Mouse (Mus musculus): ENCODE results near the gene Hbq1b. TPM values are rescaled to one million over a fixed set of nuclear protein-coding genes. Genes with fewer than 3 reads are reported as not detected.
"Not testable (repeated sequence)": the region's sequence is repeated elsewhere in the genome, so short reads cannot be mapped to it uniquely, and the experiment has no call there.

The Hbq1b gene
- polyA plus RNA-seq, 1 experiment from 2014 or later: 13.9 TPM

- H3K36me3 ChIP-seq; H3K9me3 ChIP-seq; H3K27ac ChIP-seq; H3K4me1 ChIP-seq; H3K4me3 ChIP-seq; DNase-seq (ENCODE audit: low spot score): not testable (repeated sequence)
- WGBS: no CpG with 5 or more reads among the region's 4 CpGs
- peaks cover 14% of the 10 kb centered on the region for H3K27me3 ChIP-seq (ENCODE audit: insufficient read depth, poor library complexity, severe bottlenecking)
Measured at GRCm38 (mm10) chr11:32296203-32296602, 9.4 kb downstream of the Hbq1b start, which contains the start of gene Hba-a2. Gene Hba-a2, plus strand, starts transcription at chr11:32296489.

- not testable (repeated sequence) for H3K4me1 ChIP-seq, H3K36me3 ChIP-seq, H3K4me3 ChIP-seq, H3K27ac ChIP-seq, H3K9me3 ChIP-seq
- WGBS: 26% methylated on average over 2 of the region's 2 CpGs
- peaks cover 26% of the 10 kb centered on the region for H3K27me3 ChIP-seq (ENCODE audit: insufficient read depth, poor library complexity, severe bottlenecking)
- DNase-seq (ENCODE audit: low spot score): peak; percentile 46
Measured at GRCm38 (mm10) chr11:32297417-32297816, 10.7 kb downstream of the Hbq1b start.

- Histone ChIP-seq H3K27ac (no peak overlapping the region), H3K9me3 (no peaks in the 10 kb centered on the region), H3K4me3 (no peak overlapping the region), H3K27me3 (ENCODE audit: insufficient read depth, poor library complexity, severe bottlenecking) (peaks cover 29% of the 10 kb centered on the region), H3K36me3 (no peaks in the 10 kb centered on the region), H3K4me1 (no peaks in the 10 kb centered on the region)
- no peak for DNase-seq (ENCODE audit: low spot score)
- 86% methylated on average over 1 of the region's 1 CpGs for WGBS
Measured at GRCm38 (mm10) chr11:32297866-32298531, 11.2 kb downstream of the Hbq1b start.

GRCm38 (mm10) chr11:32298532-32298918 lies 11.8 kb downstream of the Hbq1b start:
- DNase-seq (ENCODE audit: low spot score): no peak
- Histone ChIP-seq H3K4me3 (no peak overlapping the region), H3K4me1 (no peaks in the 10 kb centered on the region), H3K9me3 (no peaks in the 10 kb centered on the region), H3K27ac (no peak overlapping the region), H3K27me3 (ENCODE audit: insufficient read depth, poor library complexity, severe bottlenecking) (peaks cover 35% of the 10 kb centered on the region), H3K36me3 (no peaks in the 10 kb centered on the region)
- WGBS: 88% methylated on average over 2 of the region's 2 CpGs

- peak; percentile 77 for DNase-seq (ENCODE audit: low spot score)
- H3K36me3 ChIP-seq, H3K27ac ChIP-seq, H3K4me1 ChIP-seq, H3K9me3 ChIP-seq: not testable (repeated sequence)
- peaks cover 38% of the 10 kb centered on the region for H3K27me3 ChIP-seq (ENCODE audit: insufficient read depth, poor library complexity, severe bottlenecking)
- 4% methylated on average over 16 of the region's 16 CpGs for WGBS
- H3K4me3 ChIP-seq: peak within 1 kb of the TSS; percentile 27; the same call in 1 of the 2 replicates
Measured at GRCm38 (mm10) chr11:32299865-32300264, 13.1 kb downstream of the Hbq1b start, which contains the start of gene Hbq1a. Gene Hbq1a, plus strand, starts transcription at chr11:32300069.

- peaks cover 38% of the 10 kb centered on the region for H3K27me3 ChIP-seq (ENCODE audit: insufficient read depth, poor library complexity, severe bottlenecking)
- no peaks in the 10 kb centered on the region for H3K9me3 ChIP-seq
- WGBS: 45% methylated on average over 17 of the region's 17 CpGs
- H3K4me3 ChIP-seq: peak overlapping the region; percentile 27; the same call in 1 of the 2 replicates
- no peaks in the 10 kb centered on the region for H3K4me1 ChIP-seq
- no peaks in the 10 kb centered on the region for H3K36me3 ChIP-seq
- no peak overlapping the region for H3K27ac ChIP-seq
- no peak for DNase-seq (ENCODE audit: low spot score)
Measured at GRCm38 (mm10) chr11:32300279-32301267, 13.8 kb downstream of the Hbq1b start.

GRCm38 (mm10) chr11:32301506-32301905 lies 14.7 kb downstream of the Hbq1b start:
- DNase-seq (ENCODE audit: low spot score): no peak
- no peaks in the 10 kb centered on the region for H3K4me1 ChIP-seq
- no peaks in the 10 kb centered on the region for H3K36me3 ChIP-seq
- H3K9me3 ChIP-seq: no peaks in the 10 kb centered on the region
- no peak overlapping the region for H3K27ac ChIP-seq
- H3K27me3 ChIP-seq (ENCODE audit: insufficient read depth, poor library complexity, severe bottlenecking): peaks cover 38% of the 10 kb centered on the region
- WGBS: 73% methylated on average over 1 of the region's 1 CpGs
- no peak overlapping the region for H3K4me3 ChIP-seq

- Histone ChIP-seq H3K4me3 (no peak overlapping the region), H3K9me3 (no peaks in the 10 kb centered on the region), H3K27me3 (ENCODE audit: insufficient read depth, poor library complexity, severe bottlenecking) (peaks cover 35% of the 10 kb centered on the region), H3K36me3 (no peaks in the 10 kb centered on the region), H3K4me1 (no peaks in the 10 kb centered on the region; the same call in 1 of the 2 replicates), H3K27ac (no peak overlapping the region)
- no peak for DNase-seq (ENCODE audit: low spot score)
- 38% methylated on average over 2 of the region's 2 CpGs for WGBS
Measured at GRCm38 (mm10) chr11:32302824-32303419, 16.2 kb downstream of the Hbq1b start.

- Histone ChIP-seq H3K9me3 (no peaks in the 10 kb centered on the region), H3K4me1 (no peaks in the 10 kb centered on the region; the same call in 1 of the 2 replicates), H3K27ac (no peak overlapping the region), H3K4me3 (no peak overlapping the region), H3K36me3 (no peaks in the 10 kb centered on the region), H3K27me3 (ENCODE audit: insufficient read depth, poor library complexity, severe bottlenecking) (peaks cover 34% of the 10 kb centered on the region)
- 77% methylated on average over 1 of the region's 1 CpGs for WGBS
- no peak for DNase-seq (ENCODE audit: low spot score)
Measured at GRCm38 (mm10) chr11:32303455-32303854, 16.7 kb downstream of the Hbq1b start.

- Histone ChIP-seq H3K4me1 (peaks cover 3% of the 10 kb centered on the region; the same call in 1 of the 2 replicates), H3K9me3 (no peaks in the 10 kb centered on the region), H3K4me3 (no peak overlapping the region), H3K27me3 (ENCODE audit: insufficient read depth, poor library complexity, severe bottlenecking) (peaks cover 16% of the 10 kb centered on the region), H3K36me3 (no peaks in the 10 kb centered on the region), H3K27ac (no peak overlapping the region)
- no peak for DNase-seq (ENCODE audit: low spot score)
- 77% methylated on average over 1 of the region's 1 CpGs for WGBS
Measured at GRCm38 (mm10) chr11:32307006-32307405, 20.2 kb downstream of the Hbq1b start.

- H3K4me1 ChIP-seq: peaks cover 15% of the 10 kb centered on the region; the same call in 1 of the 2 replicates
- no peak overlapping the region for H3K4me3 ChIP-seq
- H3K9me3 ChIP-seq: no peaks in the 10 kb centered on the region
- H3K36me3 ChIP-seq: no peaks in the 10 kb centered on the region
- H3K27ac ChIP-seq: no peak overlapping the region
- 0 out of 2 replicates have a peak, but pooled peaks cover 2% of the 10 kb centered on the region for H3K27me3 ChIP-seq (ENCODE audit: insufficient read depth, poor library complexity, severe bottlenecking)
- 67% methylated on average over 4 of the region's 4 CpGs for WGBS
- no peak for DNase-seq (ENCODE audit: low spot score)
Measured at GRCm38 (mm10) chr11:32309446-32309845, 22.7 kb downstream of the Hbq1b start.

GRCm38 (mm10) chr11:32309928-32310327 lies 23.2 kb downstream of the Hbq1b start:
- DNase-seq (ENCODE audit: low spot score): no peak
- peaks cover 15% of the 10 kb centered on the region; the same call in 1 of the 2 replicates for H3K4me1 ChIP-seq
- 60% methylated on average over 3 of the region's 3 CpGs for WGBS

More at GRCm38 (mm10) chr11:32309928-32310327, 23.2 kb downstream of the Hbq1b start:
- Histone ChIP-seq H3K27me3 (ENCODE audit: insufficient read depth, poor library complexity, severe bottlenecking) (0 out of 2 replicates have a peak, but pooled peaks cover 7% of the 10 kb centered on the region), H3K36me3 (no peaks in the 10 kb centered on the region), H3K27ac (no peak overlapping the region), H3K9me3 (no peaks in the 10 kb centered on the region), H3K4me3 (no peak overlapping the region)

Data from heart, embryonic 10.5 days (tissue).